Mouse (Mus musculus) heart, embryonic 16.5 days (tissue): ENCODE results near the gene Trnp1. TPM values are rescaled to one million over a fixed set of nuclear protein-coding genes. Genes with fewer than 3 reads are reported as not detected.

ENCODE experiments used
- ATAC-seq: fragments of 200-750 bp; cut with Nextera tagmentation; replicated peaks from 2 replicates; pipeline ENCODE4 v1.8.0; 2017; ENCODE audit warnings: moderate number of reproducible peaks; ENCODE audit not compliant: insufficient read depth, low FRiP score; ENCODE audit errors: extremely low read depth
- H3K27ac ChIP-seq: fragments of 300-500 bp; sonication (generic); 2 replicates; pipeline ENCODE4 v1.5.1; 2014; ENCODE audit warnings: mild to moderate bottlenecking, low read length, control low read depth, moderate library complexity
- H3K27me3 ChIP-seq: fragments of 300-500 bp; sonication (generic); 2 replicates; pipeline ENCODE4 v1.6.1; 2014; ENCODE audit warnings: low read length, mixed read lengths; ENCODE audit not compliant: control insufficient read depth, insufficient read depth
- H3K36me3 ChIP-seq: fragments of 300-500 bp; sonication (generic); 2 replicates; pipeline ENCODE4 v1.6.1; 2014; ENCODE audit not compliant: control insufficient read depth, insufficient read depth
- H3K4me1 ChIP-seq: fragments of 300-500 bp; sonication (generic); 2 replicates; pipeline ENCODE4 v1.6.1; 2014; ENCODE audit warnings: low read length, mixed read lengths; ENCODE audit not compliant: control insufficient read depth, insufficient read depth
- H3K4me2 ChIP-seq: fragments of 300-500 bp; sonication (generic); 2 replicates; pipeline ENCODE4 v1.6.1; 2014; ENCODE audit warnings: low read depth, mild to moderate bottlenecking, control low read depth, low read length
- H3K4me3 ChIP-seq: fragments of 300-500 bp; sonication (generic); 2 replicates; pipeline ENCODE4 v1.5.1; 2014; ENCODE audit warnings: mild to moderate bottlenecking, control low read depth, low read length
- H3K9ac ChIP-seq: fragments of 300-500 bp; sonication (generic); 2 replicates; pipeline ENCODE4 v1.6.1; 2014; ENCODE audit warnings: low read length, control low read depth
- H3K9me3 ChIP-seq: fragments of 300-500 bp; sonication (generic); replicated peaks from 2 replicates; pipeline ENCODE4 v1.6.1; 2016; ENCODE audit warnings: low read length; ENCODE audit not compliant: control insufficient read depth
- WGBS: fragments of 180-500 bp; shearing (Covaris S2); extraction: QIAGEN DNeasy Blood & Tissue Kit; methylation state at CpG from one replicate; pipeline ENCODE4 v1.1.7; 2014; 5-methylcytosine and 5-hydroxymethylcytosine counted together
- polyA plus RNA-seq: library from polyadenylated mRNA; unstranded; fragments of >200 nt; fragmentation: Nextera tagmentation; extraction: Ambion mirVana; gene quantifications from 2 replicates; pipeline ENCODE4 v1.2.1, GENCODE M21; 2015

Gene Trnp1
- polyA plus RNA-seq, 1 experiment from 2014 or later = 0.64 TPM

DNA sequence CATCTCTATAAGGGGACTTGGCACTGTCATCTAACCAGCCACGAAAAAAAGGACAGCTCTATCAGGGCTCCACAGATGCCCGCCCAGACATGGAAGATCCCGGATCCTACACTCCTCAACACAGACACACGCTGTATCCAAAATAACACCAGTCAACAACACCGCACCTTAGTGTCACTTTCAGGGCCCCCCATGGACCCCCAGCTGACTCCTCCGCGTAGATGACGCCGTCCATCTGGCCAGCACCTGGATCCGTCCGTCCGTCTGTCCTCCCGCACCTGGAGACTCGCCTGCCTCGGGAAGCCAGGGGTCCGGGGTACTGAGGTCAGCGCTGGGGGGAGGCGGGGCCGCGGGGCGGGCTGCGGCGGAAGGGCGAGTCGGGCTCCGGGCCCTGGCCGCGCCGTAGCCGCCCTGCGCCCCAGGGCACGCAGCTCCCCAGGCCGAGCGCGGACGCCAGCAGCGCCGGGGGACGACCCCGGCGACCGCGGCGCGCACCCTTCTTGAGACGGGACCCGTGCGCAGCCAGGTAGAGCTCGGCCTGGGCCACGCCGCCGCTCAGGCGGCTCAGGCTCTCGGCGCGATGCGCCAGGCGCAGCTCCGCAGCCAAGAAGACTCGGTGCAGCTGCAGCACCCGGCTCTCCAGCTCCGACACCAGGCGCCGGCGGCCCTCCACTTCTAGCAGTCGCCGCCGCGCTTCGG, 740 bp downstream of the Trnp1 start:
- WGBS = 1% methylated on average over 62 of the region's 70 CpGs
- peaks cover 70% of the 10 kb centered on the region for H3K27me3 ChIP-seq
- H3K4me1 ChIP-seq = peaks cover 25% of the 10 kb centered on the region
- H3K9me3 ChIP-seq = no peaks in the 10 kb centered on the region
- H3K4me2 ChIP-seq = peak overlapping the region; percentile 99
- no peaks in the 10 kb centered on the region for H3K36me3 ChIP-seq
- H3K4me3 ChIP-seq = peak overlapping the region; percentile 69
- H3K27ac ChIP-seq = no peak overlapping the region
- peak; percentile 14 for ATAC-seq
- peak overlapping the region; percentile 71 for H3K9ac ChIP-seq

DNA sequence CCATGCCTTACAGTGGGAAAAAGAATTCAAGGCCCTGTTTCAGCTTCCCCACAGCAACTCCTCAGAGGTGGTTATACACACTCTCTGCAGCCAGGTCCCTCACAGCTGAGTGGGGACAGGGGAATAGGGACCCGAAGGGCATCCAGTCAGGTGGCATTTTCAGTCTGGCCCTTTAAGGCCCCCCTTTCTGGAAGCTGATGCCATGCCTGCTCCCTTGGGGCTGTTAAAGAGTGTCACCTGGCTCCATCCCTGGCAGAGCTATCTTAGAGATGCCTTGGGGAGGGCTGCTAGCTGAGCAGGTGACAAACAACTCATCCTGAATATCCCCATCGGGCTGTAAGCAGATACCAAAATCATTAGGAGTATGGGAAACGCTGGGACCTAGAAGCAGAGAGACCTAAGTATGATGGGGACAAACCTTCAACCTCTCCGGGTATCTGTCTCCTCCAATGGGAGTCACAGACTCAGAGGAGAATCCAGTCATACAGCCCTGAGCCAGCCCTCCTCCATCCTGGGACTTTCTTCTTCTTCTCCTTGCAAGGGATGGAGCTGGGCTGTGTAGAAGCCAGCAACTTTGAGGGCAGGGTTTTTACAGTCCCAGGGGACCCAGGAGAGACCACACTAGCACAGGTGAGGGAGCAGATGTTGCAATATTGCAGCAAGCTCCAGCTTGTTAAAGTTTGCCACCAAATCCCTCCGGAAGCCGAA, 1.5 kb downstream of the Trnp1 start:
- Histone ChIP-seq H3K36me3 (no peaks in the 10 kb centered on the region), H3K27ac (no peak overlapping the region), H3K4me3 (no peak overlapping the region), H3K9ac (no peak overlapping the region), H3K9me3 (no peaks in the 10 kb centered on the region), H3K4me1 (peaks cover 30% of the 10 kb centered on the region), H3K27me3 (peaks cover 67% of the 10 kb centered on the region), H3K4me2 (no peak overlapping the region)
- WGBS = 36% methylated on average over 6 of the region's 6 CpGs
- no peak for ATAC-seq

DNA sequence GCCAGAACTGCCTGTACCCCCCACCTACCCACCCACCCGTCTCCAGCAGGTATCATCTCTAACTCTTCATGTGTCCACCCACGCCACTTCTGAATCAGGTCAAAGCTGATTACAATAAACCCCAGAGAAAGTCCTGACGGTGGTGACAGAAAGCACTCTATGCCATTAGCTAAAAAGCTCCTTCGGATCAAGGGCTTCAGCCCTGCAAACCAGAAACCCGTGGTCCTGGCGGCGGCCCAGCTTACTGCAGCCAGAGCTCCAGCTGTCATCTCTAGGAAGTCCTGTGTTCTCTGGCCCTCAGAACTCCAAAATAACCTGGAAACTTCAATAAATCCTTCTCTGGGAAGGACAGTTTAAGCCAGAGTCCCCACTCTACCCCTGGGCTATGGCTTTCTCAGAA, 2.6 kb downstream of the Trnp1 start:
- H3K4me3 ChIP-seq = no peak overlapping the region
- H3K4me2 ChIP-seq = no peak overlapping the region
- no peak overlapping the region for H3K9ac ChIP-seq
- peaks cover 59% of the 10 kb centered on the region for H3K27me3 ChIP-seq
- no peaks in the 10 kb centered on the region for H3K36me3 ChIP-seq
- WGBS = 30% methylated on average over 7 of the region's 7 CpGs
- H3K9me3 ChIP-seq = no peaks in the 10 kb centered on the region
- no peak overlapping the region for H3K27ac ChIP-seq
- peaks cover 42% of the 10 kb centered on the region for H3K4me1 ChIP-seq
- no peak for ATAC-seq

DNA sequence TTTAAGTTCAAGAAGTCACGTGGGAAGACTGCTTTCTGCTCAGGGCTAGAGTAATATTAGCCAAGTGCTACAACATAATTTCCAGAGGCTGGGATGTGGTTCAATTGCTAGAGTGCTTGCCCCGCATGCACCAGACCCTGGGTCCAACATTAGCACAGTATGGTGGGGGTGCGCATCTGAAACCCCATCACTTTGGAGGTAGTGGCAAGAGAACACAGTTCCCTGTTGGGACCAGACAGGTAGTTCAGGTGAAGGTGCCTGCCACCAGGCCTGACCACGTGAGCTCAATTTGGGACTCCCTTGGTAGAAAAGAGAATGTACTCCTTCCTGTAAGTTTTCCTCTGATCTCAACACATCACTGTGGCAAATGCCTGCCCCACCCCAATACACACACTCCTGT, 3.5 kb downstream of the Trnp1 start:
- Histone ChIP-seq H3K27ac (no peak overlapping the region), H3K36me3 (no peaks in the 10 kb centered on the region), H3K9me3 (no peaks in the 10 kb centered on the region), H3K4me2 (peak overlapping the region; percentile 83; the same call in 1 of the 2 replicates), H3K9ac (no peak overlapping the region), H3K27me3 (peaks cover 52% of the 10 kb centered on the region), H3K4me1 (peaks cover 44% of the 10 kb centered on the region), H3K4me3 (no peak overlapping the region)
- 60% methylated on average over 4 of the region's 4 CpGs for WGBS
- no peak for ATAC-seq

DNA sequence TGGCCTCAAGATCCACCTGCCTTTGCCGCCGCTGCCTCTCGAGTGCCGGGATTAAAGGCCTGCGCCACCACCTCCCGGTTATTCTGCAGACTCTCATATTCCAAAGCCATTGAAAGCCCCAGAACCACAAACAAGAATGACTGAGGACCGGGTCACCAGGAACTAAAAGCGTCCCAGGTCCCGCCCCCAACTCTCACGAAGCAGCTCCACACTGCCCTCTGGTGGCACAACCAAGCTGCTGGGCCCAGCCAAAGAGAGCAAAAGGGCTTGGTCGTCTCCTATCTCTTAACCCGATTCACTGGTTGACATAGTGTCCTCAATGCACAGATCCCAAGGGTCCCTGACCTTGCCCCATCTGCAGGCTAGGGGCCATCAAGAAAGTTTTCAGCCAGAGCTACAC, 3.9 kb downstream of the Trnp1 start:
- Histone ChIP-seq H3K36me3 (no peaks in the 10 kb centered on the region), H3K4me3 (peak overlapping the region; percentile 49), H3K4me2 (peak overlapping the region; percentile 83), H3K27me3 (peaks cover 47% of the 10 kb centered on the region), H3K4me1 (peaks cover 48% of the 10 kb centered on the region), H3K9ac (peak overlapping the region; percentile 49; the same call in 1 of the 2 replicates), H3K27ac (peak overlapping the region; percentile 50), H3K9me3 (no peaks in the 10 kb centered on the region)
- ATAC-seq = peak; percentile 47; the same call in 1 of the 2 replicates
- WGBS = 1% methylated on average over 12 of the region's 12 CpGs

DNA sequence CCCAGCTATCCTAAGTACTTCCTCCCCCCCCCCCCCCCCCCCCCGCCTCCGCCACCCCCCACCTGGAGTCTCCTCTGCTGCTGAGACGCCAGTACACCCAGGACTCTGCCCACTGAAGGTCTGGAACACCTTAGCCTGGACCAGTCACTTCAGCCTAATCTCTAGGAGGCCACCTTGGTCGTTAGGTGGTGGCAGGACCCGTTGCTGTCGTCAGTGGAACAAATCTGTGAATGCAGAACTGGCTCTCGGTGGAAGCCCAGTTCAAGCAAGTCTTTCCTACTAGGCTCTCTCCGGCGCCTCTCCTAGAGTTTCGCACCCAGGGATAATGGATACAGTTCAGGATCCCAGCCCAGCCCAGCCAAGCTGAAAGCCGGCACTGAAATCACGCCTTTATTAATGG, 4.5 kb downstream of the Trnp1 start:
- Histone ChIP-seq H3K27ac (no peak overlapping the region), H3K36me3 (no peaks in the 10 kb centered on the region), H3K9ac (peak overlapping the region; percentile 49; the same call in 1 of the 2 replicates), H3K4me1 (peaks cover 51% of the 10 kb centered on the region), H3K4me3 (peak overlapping the region; percentile 49), H3K9me3 (no peaks in the 10 kb centered on the region), H3K27me3 (peaks cover 42% of the 10 kb centered on the region), H3K4me2 (peak overlapping the region; percentile 83)
- ATAC-seq = no peak
- WGBS = 13% methylated on average over 10 of the region's 12 CpGs

DNA sequence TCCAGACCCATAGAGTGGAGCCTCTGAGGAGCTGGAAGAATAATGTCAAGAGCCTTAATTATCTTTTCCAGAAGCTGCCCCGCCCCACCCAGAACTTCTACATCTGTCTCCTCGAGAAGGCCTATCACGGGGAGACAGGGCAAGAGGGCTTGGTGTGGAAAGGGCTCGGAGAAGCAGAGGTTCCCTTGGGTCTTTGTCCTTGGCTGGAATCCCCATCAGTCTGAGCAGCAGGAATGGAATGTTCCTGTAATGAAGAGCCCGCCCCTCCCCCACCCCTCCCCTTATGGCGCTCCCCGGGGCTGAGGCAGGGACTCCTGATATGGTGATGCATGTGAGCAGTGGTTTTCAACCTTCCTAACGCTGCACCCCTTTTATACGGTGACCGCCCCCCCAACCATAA, 6.5 kb downstream of the Trnp1 start:
- Histone ChIP-seq H3K36me3 (no peaks in the 10 kb centered on the region), H3K9ac (peak overlapping the region; percentile 51), H3K4me1 (peaks cover 38% of the 10 kb centered on the region), H3K27ac (peak overlapping the region; percentile 66), H3K4me3 (0 out of 2 replicates have a peak overlapping the region, but pooled peaks have one; percentile 6), H3K9me3 (no peaks in the 10 kb centered on the region), H3K4me2 (peak overlapping the region; percentile 48), H3K27me3 (peaks cover 21% of the 10 kb centered on the region)
- ATAC-seq = no peak; the same call in 1 of the 2 replicates
- WGBS = 18% methylated on average over 10 of the region's 10 CpGs

DNA sequence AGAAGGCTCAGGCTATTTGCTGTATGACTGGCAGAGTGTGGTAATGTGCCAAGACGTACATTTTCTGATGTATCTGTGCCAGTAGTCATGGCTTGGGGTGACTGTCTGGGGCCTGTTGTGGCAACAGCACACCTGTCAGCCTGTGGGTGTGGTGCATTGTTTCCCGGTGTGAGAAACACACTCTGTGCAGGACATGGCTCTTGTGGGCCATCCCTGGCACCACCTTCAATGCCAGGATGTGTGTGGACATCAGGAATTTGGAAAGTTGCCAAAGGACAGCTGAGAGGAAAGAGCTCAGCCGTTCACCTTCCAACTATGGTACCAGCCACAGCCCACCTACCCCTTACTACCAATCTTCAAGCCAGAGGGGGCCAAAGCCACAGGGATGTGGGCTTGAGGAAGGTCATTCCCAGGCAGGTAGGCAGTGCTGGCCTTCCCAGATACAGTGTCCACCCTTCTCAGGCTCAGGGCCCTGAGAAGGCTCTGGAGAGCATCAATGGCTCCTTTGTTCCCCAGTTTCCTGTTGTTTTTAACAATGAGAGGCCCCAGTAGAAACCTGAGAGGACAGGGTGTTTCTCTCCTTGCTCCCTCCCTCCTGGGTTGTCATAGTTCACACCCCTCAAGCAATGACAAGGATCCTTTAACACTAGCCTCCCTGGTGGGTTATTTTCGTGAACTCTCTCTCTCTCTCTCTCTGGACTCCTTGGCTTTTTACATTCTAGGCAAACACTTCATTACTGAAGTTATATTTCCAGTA, 8.7 kb downstream of the Trnp1 start:
- H3K36me3 ChIP-seq = no peaks in the 10 kb centered on the region
- H3K27ac ChIP-seq = peak overlapping the region; percentile 45
- H3K4me1 ChIP-seq = peaks cover 37% of the 10 kb centered on the region
- ATAC-seq = no peak
- no peak overlapping the region for H3K4me3 ChIP-seq
- no peaks in the 10 kb centered on the region for H3K9me3 ChIP-seq
- peaks cover 1% of the 10 kb centered on the region; the same call in 1 of the 2 replicates for H3K27me3 ChIP-seq
- no peak overlapping the region for H3K9ac ChIP-seq
- H3K4me2 ChIP-seq = no peak overlapping the region
- WGBS = 39% methylated on average over 4 of the region's 4 CpGs
